Mouse (Mus musculus) cerebellum, adult 2 months (tissue): ENCODE data around the gene Pfkfb3.

Experiments used
- CTCF ChIP-seq: fragments of 200-500 bp; IDR thresholded peaks from 2 replicates; pipeline ENCODE4 v1.5.1; 2011; ENCODE audit warnings: low read depth, mild to moderate bottlenecking, control low read depth, low read length, moderate library complexity, borderline replicate concordance; ENCODE audit not compliant: insufficient read depth
- POLR2A ChIP-seq: fragments of 200-500 bp; IDR thresholded peaks from 2 replicates; pipeline ENCODE4 v1.6.1; 2011; ENCODE audit warnings: low read length, control low read depth, borderline replicate concordance; ENCODE audit not compliant: insufficient read depth

DNA sequence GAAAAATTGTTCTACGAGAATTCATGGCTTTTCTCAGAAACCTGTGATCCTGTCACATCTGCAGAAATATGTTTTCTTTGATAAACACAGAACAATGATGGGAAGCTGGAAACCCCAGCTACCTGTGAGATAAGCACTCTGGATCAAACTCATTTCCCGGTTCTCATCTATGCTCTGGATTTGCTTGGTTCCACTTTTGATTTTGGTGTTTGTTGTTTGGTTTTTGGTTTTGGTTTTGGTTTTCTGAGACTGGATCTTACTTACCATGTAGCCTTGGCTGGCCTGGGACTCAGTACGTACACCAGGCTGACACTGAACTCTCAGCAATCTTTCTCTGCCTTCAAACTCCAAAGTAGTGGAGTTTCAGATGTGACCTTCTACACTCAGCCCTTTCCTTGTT, 38.0 kb downstream of the Pfkfb3 start:
- TF ChIP-seq POLR2A (no peak), CTCF (no peak)
